Mouse (Mus musculus): ENCODE results near the gene Chmp2a.
A peak's percentile ranks its signal among the peaks of the same experiment; 100 is the strongest.

Chmp2a gene

DNA sequence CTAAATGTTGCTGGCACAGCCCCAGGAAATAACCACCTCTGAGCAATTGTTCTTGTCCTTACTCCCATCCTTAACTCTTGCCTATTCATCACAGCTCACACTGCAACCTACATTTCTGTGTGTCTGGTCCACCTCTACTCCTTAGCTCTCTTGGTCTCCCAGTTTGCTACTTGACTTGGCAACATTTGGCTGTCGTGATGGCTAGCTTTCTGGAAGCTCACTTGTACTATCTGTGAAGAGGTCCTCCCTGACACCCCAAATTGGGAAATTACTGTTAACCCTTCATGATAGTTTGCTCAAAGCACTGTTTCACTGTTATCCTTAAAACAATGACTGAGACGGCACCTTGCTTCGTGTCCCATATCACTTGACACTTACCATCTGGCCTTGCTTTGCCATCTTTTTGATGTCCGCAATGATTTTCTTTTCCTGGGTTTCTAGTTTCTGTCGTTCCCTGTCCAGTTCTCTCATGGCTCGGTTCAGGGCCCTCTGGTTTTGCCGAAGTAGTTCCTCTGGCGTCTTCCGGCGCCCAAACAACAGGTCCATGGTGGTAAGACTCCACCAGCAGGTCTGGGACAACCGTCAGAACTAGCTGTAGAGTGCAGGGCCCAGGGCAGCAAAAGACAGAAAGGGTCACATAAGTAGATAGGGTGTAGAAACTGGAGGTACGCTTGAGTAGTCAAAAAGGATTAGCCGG, 1.0 kb downstream of the Chmp2a start:
- no peak for DNase-seq

DNA sequence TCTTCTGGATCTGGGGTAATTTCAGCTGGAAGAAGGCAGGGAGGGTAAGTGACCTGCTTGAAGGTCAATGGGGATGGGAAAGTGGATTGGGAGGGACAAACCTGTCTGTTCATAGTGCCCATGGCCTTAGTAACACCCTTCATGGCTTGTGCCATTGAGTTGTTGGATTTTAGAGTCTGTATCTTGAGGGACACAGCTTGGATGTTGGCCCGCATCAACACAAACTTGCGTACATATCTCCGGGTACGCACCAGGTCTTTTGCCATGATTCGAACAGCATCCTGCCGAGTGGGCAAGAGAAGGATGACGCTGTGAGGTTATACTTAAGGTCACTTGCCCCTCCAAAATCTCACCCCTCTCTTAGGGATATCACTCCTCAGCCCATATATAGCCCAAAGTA, 2.1 kb downstream of the Chmp2a start:
- DNase-seq, result no peak

DNA sequence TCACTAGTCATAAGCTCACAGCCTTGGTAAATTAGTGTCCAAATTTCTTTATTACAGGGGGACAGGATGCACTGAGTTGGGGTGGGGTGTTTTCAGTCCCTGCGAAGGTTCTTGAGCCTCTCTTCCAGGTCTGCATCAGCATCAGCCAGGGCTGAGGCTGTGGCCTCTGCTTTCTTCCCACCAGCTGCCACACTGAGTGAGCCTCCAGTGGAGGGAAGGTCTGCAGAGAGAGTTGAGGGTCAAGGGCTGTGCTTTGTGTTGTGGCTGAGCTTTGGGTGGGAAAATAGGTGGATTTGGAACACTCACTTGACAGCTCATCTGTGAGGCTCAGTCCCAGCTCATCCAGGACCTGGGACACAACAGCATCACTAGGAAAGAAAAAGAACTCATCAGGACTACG, 2.6 kb downstream of the Chmp2a start:
- DNase-seq, result no peak

DNA sequence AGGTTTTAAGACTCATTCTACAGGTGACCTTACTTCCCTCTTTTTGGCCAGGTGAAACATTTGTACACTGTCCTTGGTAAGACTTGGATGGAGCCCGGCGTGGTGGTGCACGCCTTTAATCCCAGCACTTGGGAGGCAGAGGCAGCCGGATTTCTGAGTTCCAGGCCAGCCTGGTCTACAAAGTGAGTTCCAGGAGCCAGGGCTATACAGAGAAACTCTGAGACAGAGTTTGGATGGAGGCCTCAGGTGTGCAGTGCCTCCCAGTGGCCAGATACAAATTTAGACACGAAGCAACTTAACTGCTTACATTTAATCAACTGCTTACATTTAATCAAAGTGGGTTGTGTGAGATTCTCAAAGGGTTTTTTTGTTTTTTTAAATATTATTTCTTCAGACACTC, 3.5 kb downstream of the Chmp2a start:
- DNase-seq, result no peak

DNA sequence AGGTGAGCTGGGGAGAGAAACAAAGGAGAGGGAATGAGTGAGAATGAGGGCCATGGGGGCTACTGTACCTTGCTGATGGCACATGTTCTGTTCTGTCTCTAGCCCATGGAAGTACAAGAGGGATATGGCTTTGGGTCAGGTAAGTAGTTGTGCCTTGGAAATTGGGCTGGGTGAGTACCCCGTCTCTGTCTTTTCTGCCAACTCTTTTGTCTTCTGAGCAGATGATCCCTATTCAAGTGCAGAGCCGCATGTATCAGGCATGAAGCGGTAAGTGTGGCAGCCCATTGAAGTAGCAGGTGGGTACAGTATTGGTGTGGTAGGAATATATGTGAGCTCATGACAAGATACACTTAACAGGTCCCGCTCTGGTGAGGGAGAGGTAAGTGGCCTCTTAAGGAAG, 5.6 kb downstream of the Chmp2a start:
- DNase-seq, result no peak

DNA sequence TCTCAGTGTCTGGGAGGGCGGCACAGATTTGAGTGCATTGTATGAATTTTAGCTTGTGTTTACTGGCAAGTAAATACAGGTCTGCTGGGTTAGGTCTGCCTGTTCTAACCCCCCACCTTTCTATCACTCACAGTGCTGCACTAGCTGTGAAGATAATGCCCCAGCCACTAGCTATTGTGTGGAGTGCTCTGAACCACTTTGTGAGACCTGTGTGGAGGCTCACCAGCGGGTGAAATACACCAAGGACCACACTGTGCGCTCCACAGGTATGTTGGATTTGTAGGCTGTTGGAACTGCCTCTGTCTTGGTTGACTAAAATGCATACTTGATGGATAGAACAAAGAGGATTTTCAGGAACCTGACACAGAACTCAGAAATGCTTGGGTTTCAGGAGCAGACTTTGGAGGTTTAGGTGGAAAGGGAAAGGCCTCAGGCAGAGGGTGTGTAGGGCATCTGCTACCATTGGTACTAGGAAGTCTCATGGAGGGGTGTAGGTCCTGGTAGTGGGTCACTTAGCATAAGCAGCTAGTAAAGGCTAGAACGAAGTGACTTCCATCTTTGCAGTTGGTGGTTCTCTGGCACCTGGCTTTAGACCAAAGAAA, 9.0 kb downstream of the Chmp2a start:
- no peak for DNase-seq

DNA sequence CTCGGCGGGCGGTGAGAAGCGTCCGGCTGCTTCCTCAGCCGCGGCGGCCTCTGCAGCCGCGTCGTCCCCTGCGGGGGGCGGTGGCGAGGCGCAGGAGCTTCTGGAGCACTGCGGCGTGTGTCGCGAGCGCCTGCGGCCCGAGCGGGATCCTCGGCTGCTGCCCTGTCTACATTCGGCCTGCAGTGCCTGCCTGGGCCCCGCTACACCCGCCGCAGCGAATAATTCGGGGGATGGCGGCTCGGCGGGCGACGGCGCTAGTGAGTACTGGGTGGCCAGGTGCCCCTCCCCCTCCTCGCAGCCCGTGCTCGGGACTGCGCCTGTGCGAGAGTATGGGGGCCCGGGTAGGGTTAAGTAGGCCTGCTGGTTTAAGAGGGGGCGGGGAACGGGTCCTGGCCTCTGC, 9.8 kb downstream of the Chmp2a start:
- DNase-seq, result peak; percentile 72

DNA sequence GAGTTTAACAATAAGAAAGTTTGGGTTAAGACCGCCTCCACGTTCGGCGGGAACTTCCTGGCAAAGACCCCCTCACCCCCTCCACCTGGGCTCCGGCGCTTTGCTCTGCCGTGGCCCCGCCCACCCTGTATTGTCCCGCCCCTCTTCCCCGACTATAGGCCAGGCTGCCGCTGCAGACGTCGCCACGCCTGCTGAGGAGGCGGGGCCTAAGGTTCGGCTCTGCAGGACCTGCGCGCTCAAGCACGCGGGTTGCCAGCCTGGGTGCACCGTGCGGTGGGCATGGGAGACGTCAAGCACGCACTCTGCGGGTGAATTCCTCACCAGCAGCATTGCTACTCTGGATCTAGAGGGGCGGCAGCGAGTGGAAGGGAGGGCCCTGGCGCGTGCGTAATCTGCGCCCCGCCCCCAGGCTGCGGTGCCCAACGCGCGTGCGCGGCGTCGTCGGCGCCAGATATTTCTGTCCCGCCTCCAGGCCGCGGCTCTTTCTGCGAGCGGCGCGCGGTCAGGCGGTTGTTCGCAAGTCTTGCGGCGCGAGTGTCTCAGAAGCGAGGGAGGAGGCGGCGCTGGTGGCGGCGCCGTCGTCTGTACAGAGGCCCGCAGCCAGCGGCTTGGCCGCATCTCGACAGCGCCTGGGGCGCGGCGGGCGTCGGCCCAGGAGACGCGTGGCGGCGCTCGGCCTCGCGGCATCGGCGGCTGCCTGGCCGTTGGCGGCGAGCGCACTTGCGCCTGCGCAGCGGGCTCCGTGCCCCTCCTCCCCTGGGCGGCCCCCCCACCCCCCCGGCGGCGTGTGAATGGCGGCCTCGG, 10.5 kb downstream of the Chmp2a start:
- peak; percentile 94 for DNase-seq

DNA sequence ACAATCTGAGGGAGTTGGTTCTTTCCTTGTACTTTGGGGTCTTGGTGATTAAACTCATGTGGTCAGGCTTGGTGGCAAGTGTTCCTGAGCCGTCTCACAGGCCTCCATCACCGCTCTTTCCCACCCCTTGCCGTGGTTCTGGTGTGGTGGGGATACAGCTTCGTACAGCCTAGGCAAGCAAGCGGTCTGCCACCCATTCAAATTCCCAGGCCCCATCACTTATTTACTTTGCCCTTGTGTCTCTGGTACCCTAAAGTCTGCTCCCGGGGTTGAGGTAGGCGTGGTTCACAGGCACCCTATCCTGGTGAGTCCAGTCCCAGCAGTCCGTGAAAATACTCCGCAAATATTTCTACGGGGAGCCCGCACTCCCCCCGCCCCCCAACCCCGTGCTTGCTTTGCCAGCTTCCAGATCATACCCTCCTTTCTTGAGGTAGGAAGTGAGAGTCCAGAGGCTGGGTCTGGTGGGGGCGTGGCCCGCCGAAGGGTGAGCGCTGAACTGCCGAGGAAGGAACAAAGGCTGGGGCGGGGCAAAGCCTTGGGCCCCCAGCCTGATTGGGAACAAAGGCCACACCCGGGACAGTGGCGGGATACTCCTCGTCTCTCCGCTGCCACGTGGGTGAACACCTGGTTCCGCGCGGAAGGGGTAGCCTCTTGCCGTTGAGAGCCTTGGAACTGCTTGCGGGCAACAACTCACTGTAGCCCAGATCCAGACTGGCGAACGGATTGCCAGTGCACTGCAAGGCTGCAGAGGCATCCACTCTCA, 11.7 kb downstream of the Chmp2a start:
- DNase-seq, result peak; percentile 73

DNA sequence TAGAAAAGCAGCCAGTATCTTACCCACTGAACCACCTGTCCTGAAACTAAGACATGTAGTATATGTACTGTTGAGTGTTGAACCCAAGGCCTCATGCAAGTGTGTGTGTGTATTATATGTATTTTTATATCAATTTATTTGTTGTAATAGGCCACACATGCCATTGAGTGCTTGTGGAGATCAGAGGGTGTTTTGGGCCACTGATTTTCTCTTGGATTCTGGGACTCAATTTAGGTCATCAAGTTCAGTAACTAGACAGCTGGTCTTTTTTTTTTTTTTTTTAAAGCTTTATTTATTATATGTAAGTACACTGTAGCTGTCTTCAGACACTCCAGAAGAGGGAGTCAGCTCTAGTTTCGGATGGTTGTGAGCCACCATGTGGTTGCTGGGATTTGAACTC, 19.4 kb downstream of the Chmp2a start:
- no peak for DNase-seq

DNA sequence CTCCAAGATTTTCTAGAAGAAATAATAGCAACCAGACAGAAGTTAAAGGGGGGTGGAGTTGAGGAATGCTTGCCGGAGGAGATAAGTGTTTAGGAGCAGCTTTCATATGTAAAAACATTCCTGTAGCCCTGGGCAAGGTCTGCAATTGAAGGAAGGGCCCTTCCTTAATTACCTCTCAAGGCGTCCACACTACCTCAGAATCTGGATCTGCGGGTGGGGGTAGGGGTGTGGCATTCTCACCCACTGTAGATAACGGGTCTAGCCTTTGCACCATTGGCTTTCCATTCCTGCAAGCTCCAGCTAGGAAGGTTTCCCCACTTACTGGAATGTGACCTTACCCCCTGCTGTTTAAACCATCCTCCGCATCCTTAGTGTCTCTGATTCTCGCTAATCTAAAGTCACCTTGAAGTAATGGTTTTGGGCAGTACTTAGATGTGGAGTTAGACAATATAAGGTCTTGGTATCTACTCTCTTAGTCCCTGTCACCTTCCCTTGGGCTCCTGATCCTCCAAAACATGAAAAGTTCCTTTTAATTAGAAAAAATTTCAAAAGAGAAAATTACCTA, 20.2 kb downstream of the Chmp2a start:
- no peak for DNase-seq

DNA sequence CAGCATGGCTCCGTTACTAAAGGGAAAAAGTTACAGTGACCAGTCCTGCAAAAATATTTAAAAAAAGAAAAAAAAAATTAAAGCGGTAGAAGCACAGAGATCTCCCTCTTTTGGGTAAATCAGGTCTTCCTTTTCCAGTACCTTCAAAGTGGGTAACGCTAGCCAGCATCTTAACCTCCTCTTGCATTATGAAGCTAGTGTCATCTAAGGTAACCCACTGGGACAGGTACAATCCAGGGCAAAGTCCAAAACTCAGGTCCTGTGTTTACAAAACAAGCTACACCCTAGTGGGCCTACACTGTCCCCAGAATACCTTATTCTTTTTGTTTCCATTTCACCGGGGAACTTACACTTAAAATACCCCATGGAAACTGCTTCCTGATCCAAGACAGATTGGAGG, 20.9 kb downstream of the Chmp2a start:
- no peak for DNase-seq

DNA sequence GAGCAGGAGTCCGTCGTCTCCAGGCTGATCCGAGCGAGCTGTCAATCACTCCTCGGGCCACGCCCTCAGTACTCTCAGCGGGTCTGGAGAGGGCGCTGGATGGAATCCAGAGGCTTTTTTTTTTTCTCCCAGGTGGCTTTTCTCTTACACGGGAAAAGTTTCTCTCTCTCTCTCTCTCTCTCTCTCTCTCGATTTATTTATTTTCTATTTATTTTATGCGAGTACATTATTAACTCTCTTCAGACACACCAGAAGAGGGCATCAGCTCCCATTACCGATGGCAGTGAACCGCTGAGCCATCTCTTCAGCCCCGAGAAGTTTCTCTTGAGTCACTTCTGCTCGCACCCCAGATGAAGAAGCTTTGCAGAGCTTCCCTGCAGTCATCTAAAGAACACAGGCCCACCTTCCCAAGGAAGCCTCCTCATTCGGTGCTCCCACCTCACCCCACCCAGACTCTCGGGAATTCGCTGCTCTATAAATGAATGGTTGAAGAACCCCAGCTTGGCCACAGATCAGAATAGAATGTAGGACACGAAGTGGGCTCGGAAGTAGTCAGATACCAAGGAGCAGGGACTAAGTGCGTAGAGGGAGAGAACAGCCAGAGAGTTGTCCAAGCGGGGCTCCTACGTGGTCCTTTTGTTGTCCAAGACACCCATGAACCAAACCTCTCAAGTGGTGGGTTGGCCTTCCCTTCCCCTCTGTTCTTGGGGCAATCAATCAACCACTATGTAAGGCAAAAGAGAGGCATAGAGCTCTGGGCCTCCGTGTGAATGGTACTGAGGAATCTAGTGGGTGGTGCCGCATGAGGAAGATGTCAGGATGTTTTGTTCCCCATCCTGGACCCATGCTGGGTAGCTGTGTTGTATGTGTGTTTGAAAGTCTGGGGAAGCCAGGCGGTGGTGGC, 24.4 kb downstream of the Chmp2a start, which contains the start of gene Zbtb45:
Zbtb45 (minus strand) TSS at position 30 of the 904 bp plus-strand sequence.
- no peak for DNase-seq

DNA sequence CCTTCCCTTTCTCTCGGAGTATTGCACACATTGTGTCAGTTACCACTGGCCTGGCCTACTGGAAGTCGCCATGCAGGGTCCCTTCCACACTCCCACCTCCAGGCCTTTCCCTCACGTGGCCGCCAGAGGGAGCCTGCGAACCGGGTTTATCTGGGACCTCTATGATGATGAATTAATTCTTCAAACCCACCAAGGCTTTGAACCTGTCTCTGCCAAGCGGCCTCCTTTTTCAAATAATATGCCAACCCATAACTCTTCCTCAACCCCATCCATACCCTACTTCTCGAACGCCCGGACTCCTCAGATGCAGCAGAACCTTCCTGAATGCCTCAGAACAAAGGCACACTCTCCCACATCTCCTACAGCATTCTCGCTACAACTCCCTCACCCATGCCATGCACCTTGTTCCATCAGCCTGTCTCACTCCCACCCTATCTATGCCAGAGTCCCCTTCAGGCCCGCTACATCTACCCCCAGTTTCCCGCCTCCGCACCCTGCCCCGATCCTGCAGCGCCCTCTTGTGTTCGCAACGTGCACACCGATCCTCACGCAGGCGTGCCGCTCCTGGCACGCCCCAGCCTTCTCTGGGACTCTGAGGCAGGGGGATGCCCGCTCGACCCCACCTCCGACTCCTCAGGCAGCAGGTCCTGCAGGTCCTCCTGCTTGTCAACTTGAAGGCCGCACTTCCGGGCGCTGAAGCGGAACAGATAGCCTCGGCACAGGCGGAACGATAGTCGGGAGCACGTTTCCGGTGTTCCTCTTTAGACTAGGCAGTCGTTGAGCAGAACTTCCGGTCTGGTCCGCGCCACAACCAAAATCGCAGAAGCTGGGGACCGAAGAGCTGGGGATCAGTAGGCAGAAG, 25.2 kb downstream of the Chmp2a start:
- peak; percentile 97 for DNase-seq

DNA sequence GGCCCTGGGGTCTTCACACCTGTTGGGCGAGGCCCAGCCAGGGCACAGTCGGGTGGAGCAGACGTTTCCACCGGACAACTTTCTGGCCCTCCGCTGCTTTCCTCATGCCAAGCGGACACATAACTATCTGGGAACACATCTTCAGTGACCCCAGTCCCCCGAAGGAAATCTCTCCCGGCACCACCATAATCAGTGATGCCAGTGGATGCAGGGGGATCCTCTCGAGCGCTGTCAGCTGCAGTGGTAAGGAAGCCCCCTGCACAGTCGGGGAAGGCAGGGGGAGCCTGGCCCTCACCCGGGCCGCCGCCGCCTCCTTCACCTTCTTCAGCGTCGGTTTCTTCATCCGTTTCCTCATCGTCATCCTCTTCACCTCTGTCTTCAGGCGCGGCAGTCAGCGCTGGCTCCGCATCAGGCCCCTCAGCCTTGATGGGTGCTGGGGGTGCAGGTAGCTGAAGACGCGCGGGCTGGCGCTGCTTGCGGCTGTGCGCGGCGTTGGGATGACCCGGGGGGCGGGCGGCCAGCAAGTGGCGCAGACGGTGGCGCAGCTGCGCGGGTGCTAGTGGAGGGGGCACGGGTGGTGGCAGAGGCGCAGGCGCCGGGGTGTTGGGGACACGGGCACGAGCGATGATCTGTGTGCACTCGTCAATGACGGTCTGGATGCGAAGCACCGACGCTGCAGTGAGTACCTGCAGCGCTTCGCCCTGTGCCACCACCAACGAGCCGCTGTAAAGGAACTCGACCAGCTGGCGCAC, 27.1 kb downstream of the Chmp2a start:
- DNase-seq, result no peak

DNA sequence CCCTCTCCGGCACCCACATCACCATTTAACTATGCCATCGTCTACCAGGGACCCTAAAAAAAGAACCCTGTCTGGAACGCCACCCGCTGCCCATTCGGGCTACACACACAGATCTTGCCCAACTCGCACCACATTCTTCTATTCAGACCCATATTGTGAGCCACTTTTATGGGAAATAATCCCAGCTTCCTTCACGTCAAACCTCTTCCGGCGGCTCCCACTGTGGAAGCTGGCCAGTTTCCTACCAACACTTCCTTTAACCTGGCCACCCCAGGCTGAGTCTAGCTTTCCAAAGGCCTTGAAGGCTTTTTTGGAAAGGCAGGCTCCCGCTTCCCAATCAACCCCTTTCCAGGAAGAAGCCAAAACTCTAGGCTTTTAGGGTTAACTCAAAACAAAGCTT, 28.1 kb downstream of the Chmp2a start:
- DNase-seq, result peak; percentile 27

DNA sequence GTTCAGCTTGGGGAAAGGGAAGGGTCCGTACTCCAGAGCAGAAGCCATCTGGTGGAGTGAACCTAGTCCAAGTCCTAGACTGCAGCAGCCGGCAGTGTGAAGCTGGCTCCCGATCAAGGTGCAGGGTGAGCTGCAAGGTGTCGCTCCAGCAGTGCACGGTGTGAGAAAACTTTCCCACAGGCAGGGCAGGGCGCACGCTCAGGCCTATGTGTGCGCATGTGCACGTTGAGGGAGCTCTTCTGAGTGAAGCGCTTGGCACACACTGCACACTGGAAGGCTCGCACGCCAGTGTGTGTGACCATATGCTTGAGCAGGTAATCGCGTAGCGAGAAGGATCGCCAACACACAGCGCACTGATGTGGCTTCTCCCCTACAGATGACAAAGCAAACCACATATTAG, 28.6 kb downstream of the Chmp2a start:
- no peak for DNase-seq

DNA sequence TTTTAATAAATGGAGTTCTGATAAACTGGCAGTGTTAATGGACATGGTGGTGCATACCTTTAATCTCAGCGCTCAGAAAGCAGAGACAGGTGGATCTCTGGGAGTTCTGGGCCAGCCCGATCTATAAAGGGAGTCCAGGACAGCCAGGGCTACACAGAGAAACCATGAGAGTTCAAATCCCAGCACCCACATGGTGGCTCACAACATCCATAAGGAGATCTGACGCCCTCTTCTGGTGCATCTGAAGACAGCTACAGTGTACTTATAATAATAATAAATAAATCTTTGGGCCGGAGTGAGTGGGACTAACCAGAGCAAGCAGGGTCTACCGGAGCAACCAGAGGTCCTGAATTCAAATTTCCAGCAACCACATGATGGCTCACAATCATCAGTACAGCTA, 31.2 kb downstream of the Chmp2a start:
- DNase-seq, result no peak

DNA sequence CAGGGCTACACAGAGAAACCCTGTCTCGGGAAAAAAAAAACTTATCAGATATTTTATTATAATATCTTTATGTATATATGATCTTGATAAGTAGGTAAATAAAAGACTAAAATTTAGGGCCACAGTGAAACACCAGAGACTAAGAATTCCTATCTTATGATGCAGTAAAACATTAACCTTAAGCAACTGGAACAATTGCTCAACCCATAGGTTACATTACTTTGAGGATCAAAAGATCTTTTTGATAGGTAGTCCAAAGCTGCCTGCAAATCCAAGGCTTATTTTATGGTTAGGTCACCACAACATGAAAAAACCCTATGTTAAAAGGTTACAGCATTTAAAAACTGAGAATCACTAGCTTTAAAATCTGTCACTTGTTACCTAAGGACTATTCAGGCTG, 33.0 kb downstream of the Chmp2a start:
- no peak for DNase-seq

DNA sequence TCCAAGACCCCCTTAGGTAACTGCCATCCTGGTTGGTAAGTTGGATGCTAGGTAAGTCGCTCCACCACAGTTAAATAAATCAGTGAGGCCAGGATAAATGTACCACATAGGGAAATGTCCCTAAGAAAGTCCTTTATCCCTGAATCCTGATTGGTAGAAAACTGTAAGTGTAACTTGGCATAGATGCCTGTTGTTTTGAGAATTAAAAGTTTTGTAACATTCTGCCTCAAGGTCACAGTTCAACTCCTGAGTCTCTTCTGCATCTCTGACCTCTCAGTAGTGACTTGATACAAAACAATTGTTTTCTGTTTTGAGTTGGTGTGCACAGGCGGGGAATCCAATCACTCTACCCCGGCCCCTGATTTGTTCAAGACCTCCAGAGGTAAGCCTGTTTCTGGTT, 35.8 kb downstream of the Chmp2a start, which contains the start of gene Trim28:
Trim28 (plus strand) TSS at position 264 of the 400 bp plus-strand sequence.
- no peak for DNase-seq
